Mouse (Mus musculus) heart, adult 8-10 months (tissue): ENCODE measurements at regions not wholly inside any gene's neighbourhood (a gene's known extent, or its start where the extent isn't known, plus 50 kb on each side); places are given as distances from the start of the nearest gene placed in this dataset.

Experiments used
- DNase-seq: peaks from one replicate; pipeline ENCODE4 v3.0.0; 2022; ENCODE audit warnings: low spot score

GRCm38 (mm10) chr6:67151515-67151914 lies 86.5 kb upstream of the Serbp1 start:
- no peak for DNase-seq

GRCm38 (mm10) chr6:67149425-67149824 lies 88.6 kb upstream of the Serbp1 start:
- no peak for DNase-seq

GRCm38 (mm10) chr6:67146708-67147107 lies 91.3 kb upstream of the Serbp1 start:
- no peak for DNase-seq

- DNase-seq = no peak
Measured at GRCm38 (mm10) chr6:67145969-67146368, 92.0 kb upstream of the Serbp1 start.

GRCm38 (mm10) chr6:67144946-67145716 lies 92.8 kb upstream of the Serbp1 start:
- no peak for DNase-seq

GRCm38 (mm10) chr6:67142179-67142578 lies 95.8 kb upstream of the Serbp1 start:
- DNase-seq = peak; percentile 62

GRCm38 (mm10) chr6:67140645-67141250 lies 97.2 kb upstream of the Serbp1 start:
- DNase-seq = peak; percentile 39

GRCm38 (mm10) chr6:67139012-67139375 lies 99.0 kb upstream of the Serbp1 start:
- DNase-seq = no peak

GRCm38 (mm10) chr6:67138302-67139011 lies 99.5 kb upstream of the Serbp1 start:
- DNase-seq = no peak

- no peak for DNase-seq
Measured at GRCm38 (mm10) chr6:67137482-67137881, 100.2 kb upstream of the Gadd45a start.

- no peak for DNase-seq
Measured at GRCm38 (mm10) chr6:67134915-67135314, 97.7 kb upstream of the Gadd45a start.

- no peak for DNase-seq
Measured at GRCm38 (mm10) chr6:67130540-67131301, 93.5 kb upstream of the Gadd45a start.

GRCm38 (mm10) chr6:67129626-67130025 lies 92.4 kb upstream of the Gadd45a start:
- no peak for DNase-seq

GRCm38 (mm10) chr6:67128503-67129463 lies 91.5 kb upstream of the Gadd45a start:
- DNase-seq = no peak

GRCm38 (mm10) chr6:67127727-67128126 lies 90.5 kb upstream of the Gadd45a start:
- no peak for DNase-seq

- DNase-seq = no peak
Measured at GRCm38 (mm10) chr6:67125715-67126312, 88.6 kb upstream of the Gadd45a start.

- DNase-seq = no peak
Measured at GRCm38 (mm10) chr6:67124089-67124488, 86.8 kb upstream of the Gadd45a start.

- DNase-seq = no peak
Measured at GRCm38 (mm10) chr6:67123071-67123470, 85.8 kb upstream of the Gadd45a start.

- no peak for DNase-seq
Measured at GRCm38 (mm10) chr6:67116306-67116705, 79.0 kb upstream of the Gadd45a start.

GRCm38 (mm10) chr6:67115505-67116303 lies 78.4 kb upstream of the Gadd45a start:
- no peak for DNase-seq
